Mouse (Mus musculus): ENCODE data around the gene Fnd3c2. TPM values are rescaled to one million over a fixed set of nuclear protein-coding genes. Genes with fewer than 3 reads are reported as not detected.
"Not testable (repeated sequence)": the region's sequence is repeated elsewhere in the genome, so short reads cannot be mapped to it uniquely, and the experiment has no call there.

The Fnd3c2 gene
- total RNA-seq (2014; fragmentation: Nextera tagmentation) (not detected in 2 replicates), total RNA-seq (2017) (not detected in 2 replicates)

DNA sequence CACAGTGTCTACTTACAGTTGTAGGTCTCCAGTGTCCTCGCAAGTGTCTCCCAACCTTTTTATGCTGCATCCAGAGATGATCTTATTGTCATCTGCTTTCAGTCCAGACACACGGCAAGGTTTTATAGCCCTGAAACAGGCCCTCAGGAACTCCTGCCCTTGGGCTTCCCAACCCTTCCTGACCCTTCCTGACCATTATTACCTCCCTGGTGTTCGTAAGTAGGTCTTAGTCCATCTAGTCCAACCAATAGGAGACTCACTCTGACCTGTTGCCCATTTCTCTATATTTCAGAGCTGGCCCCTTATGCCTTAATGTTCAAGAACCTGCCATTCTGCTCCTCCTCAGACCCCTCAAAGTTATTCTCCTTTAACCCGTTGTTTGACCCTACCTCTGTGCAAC is at the start of gene Fnd3c2:
Fnd3c2 (minus strand) TSS at position 101 of the 400 bp plus-strand sequence.
- no peak for ATAC-seq (replicated peaks; ENCODE audit: poor library complexity, severe bottlenecking)

DNA sequence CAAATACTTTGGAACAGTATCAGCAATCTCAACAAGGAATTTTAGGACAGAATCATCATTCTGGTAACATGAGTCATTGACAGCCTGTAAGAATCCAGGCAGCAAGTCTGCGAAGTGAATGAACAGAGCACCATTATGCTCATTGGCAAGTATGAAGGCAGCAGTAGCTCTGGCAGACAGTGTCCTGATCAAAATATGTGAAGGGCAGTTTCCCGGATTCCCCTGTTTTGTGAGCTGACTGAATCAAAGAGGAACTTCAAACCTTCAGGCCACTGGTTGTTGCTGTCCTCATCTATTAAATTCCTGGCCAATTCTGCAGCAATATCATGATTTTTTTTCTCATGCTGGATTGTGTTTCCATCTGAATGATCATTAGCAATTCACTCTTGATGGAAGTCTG is 29.3 kb upstream of the Fnd3c2 start:
- no peak for ATAC-seq (replicated peaks; ENCODE audit: poor library complexity, severe bottlenecking)

DNA sequence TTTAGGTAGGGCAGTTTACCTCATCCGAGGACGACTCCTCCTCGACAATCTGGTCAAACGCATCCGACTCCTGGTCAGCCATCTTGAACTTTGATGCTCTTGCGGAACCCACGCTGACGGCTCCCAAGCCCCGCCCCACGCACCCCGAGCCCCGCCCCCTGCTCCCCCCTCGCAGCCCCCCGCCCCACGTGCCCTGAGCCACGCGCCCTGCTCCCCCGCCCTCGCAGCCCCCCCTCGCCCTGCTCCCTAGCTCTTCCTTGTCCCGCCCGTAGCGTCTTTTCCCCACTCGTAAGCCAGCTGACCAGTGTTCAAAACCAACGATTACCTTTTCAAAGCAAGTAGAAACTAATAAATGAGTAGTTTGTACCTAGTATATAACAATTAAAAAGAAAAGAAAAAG is 34.1 kb downstream of the Fnd3c2 start, which contains the start of gene Taf9b:
Taf9b (minus strand) TSS at position 101 of the 400 bp plus-strand sequence.
- ATAC-seq (replicated peaks; ENCODE audit: poor library complexity, severe bottlenecking), result no peak

DNA sequence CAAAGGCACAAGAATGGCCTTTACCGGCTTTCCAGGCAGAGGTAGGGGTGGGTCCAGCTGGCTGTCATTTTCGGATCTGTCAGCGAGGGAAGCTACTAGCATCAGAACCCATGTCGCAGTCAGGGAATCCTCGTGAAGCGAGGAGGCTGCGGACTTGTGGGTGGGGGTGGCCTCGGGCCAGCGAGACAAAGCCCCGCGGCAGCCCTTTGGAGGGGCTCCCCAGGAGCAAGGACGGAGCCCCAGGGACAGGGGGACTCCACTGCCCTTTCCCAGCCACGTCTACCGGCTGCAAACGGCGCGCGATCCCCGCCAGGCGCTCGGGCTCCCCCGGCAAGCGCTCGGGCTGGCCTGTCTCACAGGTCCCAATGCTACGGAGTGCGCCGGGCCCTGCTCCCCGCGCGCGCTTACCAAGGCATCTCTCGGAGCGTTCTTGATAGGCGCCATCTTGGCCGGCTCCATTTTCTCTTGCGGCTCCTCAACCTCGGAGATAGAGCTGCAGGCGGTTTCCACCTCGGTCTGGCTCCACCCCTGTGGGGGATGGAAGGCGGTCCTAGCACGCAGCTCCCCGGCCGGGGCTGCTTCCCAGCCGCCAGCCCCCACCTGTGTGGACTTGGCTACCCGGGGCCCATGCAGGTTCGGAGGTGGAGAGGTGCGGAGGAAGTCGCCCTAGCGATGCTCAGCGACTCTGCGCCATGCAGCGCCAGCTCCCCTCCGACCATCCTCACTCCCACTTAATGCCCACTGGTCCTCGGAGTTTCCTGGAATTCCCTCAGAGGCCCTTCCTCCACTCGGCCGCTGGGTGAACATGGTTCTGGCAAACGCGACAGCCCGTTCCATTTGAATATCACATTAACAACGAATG is 35.8 kb downstream of the Fnd3c2 start:
- ATAC-seq (replicated peaks; ENCODE audit: poor library complexity, severe bottlenecking), result peak; percentile 90

DNA sequence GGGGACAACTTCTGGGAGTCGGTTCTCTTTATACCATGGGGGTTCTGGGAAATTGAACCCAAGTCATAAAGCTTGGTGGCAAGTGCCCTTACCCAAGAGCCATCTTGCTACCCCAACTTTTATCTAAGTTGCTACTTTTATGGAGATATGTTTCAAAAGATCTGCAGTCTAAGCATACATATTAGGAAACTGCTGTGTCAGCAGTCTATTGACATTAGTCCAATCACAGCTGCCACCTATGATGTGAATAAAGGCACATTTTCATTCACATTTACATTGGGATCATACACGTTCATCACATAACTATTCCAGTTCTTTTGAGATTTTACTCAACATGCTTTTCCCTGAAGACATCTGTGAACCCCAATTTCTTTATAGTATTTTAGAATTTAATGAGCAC is 46.1 kb downstream of the Fnd3c2 start:
- ATAC-seq (replicated peaks; ENCODE audit: poor library complexity, severe bottlenecking), result no peak

DNA sequence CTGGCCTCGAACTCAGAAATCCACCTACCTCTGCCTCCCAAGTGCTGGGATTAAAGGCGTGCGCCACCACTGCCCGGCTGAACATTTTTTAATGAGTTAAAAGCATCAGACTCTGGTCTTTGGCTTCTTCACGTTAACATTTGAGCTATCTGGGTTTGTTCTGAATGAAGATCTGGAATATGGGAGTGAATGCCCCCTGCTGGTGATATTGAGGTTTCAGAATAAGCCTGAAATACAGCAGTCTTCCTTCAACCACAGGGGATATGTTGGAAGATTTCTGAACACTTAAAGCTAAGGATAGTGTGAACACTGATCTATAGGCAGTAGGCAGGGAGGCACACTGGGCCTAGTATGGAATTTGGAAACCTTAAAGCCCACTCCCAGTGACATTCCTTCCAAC is 56.3 kb downstream of the Fnd3c2 start:
- no peak; the same call in 1 of the 2 replicates for ATAC-seq (replicated peaks; ENCODE audit: poor library complexity, severe bottlenecking)

DNA sequence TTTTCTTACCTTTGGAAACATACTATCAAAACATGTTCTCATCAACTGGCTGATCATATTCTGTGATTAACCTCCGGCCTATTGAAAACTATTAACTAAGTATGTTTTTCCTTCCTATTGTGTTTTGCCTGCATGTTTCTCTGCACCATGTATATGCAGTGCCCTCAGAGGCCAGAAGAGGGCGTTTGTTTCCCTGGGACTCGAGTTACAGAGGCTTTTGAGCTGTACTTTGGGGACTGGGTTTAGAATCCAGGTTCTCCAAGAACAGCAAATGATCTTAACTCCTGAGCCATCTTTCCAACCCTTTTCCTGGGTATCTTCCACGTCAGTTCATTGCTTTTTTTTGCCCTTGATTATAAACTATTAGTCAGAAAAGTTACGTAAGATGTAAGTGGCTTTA is 57.9 kb downstream of the Fnd3c2 start:
- peak; percentile 42; the same call in 1 of the 2 replicates for ATAC-seq (replicated peaks; ENCODE audit: poor library complexity, severe bottlenecking)

DNA sequence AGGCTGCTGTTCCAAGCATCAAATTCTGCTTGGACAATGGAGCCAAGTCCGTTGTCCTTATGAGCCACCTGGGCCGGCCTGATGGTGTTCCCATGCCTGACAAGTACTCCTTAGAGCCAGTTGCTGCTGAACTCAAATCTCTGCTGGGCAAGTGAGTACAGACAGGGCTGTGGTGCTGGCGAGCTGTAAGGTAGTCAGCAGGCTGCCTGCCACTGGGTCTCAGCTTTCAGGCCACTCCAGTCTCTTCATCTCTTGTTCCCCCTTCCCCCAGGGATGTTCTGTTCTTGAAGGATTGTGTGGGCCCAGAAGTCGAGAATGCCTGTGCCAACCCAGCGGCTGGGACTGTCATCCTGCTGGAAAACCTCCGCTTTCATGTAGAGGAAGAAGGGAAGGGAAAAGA is 60.8 kb downstream of the Fnd3c2 start:
- ATAC-seq (replicated peaks; ENCODE audit: poor library complexity, severe bottlenecking), result not testable (repeated sequence)

DNA sequence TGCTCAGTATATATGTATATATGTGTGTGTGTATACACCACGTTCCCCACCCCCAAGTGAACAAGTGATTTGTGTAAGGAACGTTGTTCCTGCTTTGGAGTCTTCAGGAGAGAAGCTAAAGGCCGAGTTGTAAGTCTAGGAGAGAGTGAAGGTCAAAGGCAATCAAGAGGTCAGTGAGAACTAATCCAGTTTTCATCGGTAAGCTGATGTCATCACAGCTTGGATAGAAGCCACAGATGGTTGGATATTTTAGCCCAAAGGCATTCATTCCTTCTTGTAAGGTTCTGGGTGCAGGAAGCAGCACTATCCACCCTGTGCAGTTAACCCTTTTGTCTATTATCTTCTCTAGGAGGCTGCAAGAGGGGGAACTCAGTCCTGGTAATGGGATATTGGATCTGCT is 65.1 kb downstream of the Fnd3c2 start:
- ATAC-seq (replicated peaks; ENCODE audit: poor library complexity, severe bottlenecking), result no peak

DNA sequence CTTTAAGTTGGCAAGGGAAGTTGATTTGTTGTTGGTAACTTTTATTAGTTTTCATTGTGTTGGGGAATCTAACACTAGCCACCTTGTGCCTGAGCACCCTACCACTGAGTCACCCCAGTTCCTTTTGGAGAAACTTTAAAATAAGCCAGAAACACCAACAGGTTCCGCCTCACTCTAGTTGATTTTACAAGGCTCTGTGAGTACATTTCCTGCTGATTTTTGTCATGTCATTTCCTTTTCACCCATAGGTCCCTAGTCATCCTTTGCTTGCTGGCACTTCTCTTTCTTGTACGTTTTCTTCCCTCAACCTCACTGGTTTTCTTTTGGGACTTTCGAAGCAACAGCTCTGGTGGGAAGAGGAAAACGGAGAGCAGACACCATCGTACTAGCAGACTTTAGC is 65.8 kb downstream of the Fnd3c2 start:
- peak; percentile 44 for ATAC-seq (replicated peaks; ENCODE audit: poor library complexity, severe bottlenecking)

DNA sequence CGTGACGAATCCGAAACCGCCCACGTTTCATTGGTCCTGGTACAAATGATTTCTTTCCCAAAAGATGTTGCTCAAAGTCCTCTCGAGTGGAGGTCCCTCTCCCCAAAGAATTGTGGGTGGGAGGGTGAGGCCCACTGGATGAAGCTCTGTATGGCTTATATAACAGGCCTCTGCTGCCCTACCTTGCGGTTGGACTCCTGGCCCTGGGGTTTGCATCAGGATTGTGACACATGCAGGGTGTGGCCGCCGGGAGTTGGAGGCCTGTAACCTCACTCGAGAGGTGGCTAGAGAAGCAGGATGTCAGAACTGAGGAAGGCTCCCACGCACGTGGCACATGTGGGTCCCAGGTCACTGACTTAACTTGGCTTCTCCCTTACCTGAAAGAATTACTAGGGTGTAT is 67.4 kb downstream of the Fnd3c2 start:
- peak; percentile 57 for ATAC-seq (replicated peaks; ENCODE audit: poor library complexity, severe bottlenecking)

DNA sequence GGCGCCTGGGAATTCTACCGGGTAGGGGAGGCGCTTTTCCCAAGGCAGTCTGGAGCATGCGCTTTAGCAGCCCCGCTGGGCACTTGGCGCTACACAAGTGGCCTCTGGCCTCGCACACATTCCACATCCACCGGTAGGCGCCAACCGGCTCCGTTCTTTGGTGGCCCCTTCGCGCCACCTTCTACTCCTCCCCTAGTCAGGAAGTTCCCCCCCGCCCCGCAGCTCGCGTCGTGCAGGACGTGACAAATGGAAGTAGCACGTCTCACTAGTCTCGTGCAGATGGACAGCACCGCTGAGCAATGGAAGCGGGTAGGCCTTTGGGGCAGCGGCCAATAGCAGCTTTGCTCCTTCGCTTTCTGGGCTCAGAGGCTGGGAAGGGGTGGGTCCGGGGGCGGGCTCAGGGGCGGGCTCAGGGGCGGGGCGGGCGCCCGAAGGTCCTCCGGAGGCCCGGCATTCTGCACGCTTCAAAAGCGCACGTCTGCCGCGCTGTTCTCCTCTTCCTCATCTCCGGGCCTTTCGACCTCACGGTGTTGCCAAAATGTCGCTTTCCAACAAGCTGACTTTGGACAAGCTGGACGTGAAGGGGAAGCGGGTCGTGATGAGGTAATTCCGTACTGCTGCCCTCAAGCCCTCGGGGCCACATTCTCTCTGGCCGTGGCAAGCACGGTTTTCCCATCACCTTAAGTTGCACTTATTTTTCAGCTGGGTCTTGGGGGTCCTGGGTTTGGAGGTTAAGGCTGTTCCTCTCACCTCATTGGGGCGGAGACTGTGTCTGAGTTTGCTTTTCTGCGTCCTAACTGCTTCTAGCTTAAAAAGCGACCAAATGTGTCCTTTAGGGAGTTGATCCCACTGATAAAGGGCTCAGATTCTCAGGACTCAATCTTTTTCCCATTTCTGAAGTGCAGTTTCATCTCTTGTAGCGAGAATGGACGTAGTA is 68.2 kb downstream of the Fnd3c2 start, which contains the start of gene Pgk1:
Pgk1 (plus strand) TSS at position 388 of the 937 bp plus-strand sequence.
- ATAC-seq (replicated peaks; ENCODE audit: poor library complexity, severe bottlenecking), result peak; percentile 85

DNA sequence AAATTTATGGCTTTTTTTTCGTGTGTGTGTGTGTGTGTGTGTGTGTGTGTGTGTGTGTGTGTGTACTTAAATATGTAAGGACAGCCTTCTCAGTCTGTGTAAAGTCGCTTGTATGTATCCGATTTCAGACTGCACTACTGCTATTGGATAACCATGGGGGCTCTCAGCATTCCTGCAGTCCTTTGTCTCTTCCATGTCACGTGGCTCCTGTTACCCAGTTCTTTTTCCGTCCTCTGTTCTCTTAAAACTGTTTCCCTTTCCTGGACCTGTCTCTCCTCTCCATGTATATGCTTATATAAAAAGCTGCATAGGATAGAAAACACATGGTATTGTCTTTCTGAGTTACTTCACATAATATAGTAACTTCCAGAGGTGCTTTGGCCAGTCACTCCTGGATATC is 69.5 kb downstream of the Fnd3c2 start:
- ATAC-seq (replicated peaks; ENCODE audit: poor library complexity, severe bottlenecking), result no peak

Other genes with a start within 250 kb of the Fnd3c2 start
- gene Magt1, start 243.5 kb downstream of the Fnd3c2 start, total RNA-seq (2014; fragmentation: Nextera tagmentation), result 67.4 and 69.3 TPM in 2 replicates
- 107 and 136 TPM in 2 replicates for gene Magt1, start 243.5 kb downstream of the Fnd3c2 start, total RNA-seq (2017)
- 400 and 470 TPM in 2 replicates for gene Cox7b, start 239.7 kb downstream of the Fnd3c2 start, total RNA-seq (2014; fragmentation: Nextera tagmentation)
- 522 and 568 TPM in 2 replicates for gene Cox7b, start 239.7 kb downstream of the Fnd3c2 start, total RNA-seq (2017)
- gene Atp7a, start 228.1 kb downstream of the Fnd3c2 start, total RNA-seq (2014; fragmentation: Nextera tagmentation), result 3.0 and 3.1 TPM in 2 replicates
- 3.1 and 5.9 TPM in 2 replicates for gene Atp7a, start 228.1 kb downstream of the Fnd3c2 start, total RNA-seq (2017)
- 0.39 and 0.96 TPM in 2 replicates for gene Tlr13, start 112.2 kb downstream of the Fnd3c2 start, total RNA-seq (2014; fragmentation: Nextera tagmentation)
- 1.8 and 2.0 TPM in 2 replicates for gene Tlr13, start 112.2 kb downstream of the Fnd3c2 start, total RNA-seq (2017)
- 363 and 404 TPM in 2 replicates for gene Pgk1, start 68.3 kb downstream of the Fnd3c2 start, total RNA-seq (2014; fragmentation: Nextera tagmentation)
- 392 and 401 TPM in 2 replicates for gene Pgk1, start 68.3 kb downstream of the Fnd3c2 start, total RNA-seq (2017)
- 4.5 and 6.6 TPM in 2 replicates for gene Taf9b, start 34.2 kb downstream of the Fnd3c2 start, total RNA-seq (2014; fragmentation: Nextera tagmentation)
- gene Taf9b, start 34.2 kb downstream of the Fnd3c2 start, total RNA-seq (2017), result 1.2 and 2.0 TPM in 2 replicates
- not detected in 2 replicates for gene Fndc3c1, start 230.0 kb upstream of the Fnd3c2 start, total RNA-seq (2014; fragmentation: Nextera tagmentation)
- not detected in 2 replicates for gene Fndc3c1, start 230.0 kb upstream of the Fnd3c2 start, total RNA-seq (2017)